Mouse (Mus musculus) cortical plate, adult 2 months (tissue): ENCODE measurements at regions not wholly inside any gene's neighbourhood (a gene's known extent, or its start where the extent isn't known, plus 50 kb on each side); places are given as distances from the start of the nearest gene placed in this dataset.

Source experiments
- CTCF ChIP-seq: fragments of 200-500 bp; IDR thresholded peaks from 2 replicates; pipeline ENCODE4 v1.5.1; 2011; ENCODE audit warnings: mild to moderate bottlenecking, control low read depth, low read length; ENCODE audit not compliant: insufficient read depth; ENCODE audit errors: extremely low read depth
- POLR2A ChIP-seq: fragments of 200-500 bp; IDR thresholded peaks from 2 replicates; pipeline ENCODE4 v1.6.1; 2011; ENCODE audit warnings: mild to moderate bottlenecking, low read length, control low read depth; ENCODE audit not compliant: insufficient read depth; ENCODE audit errors: extremely low read depth

GRCm38 (mm10) chr3:18731251-18731650 is 783.0 kb downstream of the Cypt12 start:
- no peak for TF ChIP-seq CTCF
- TF ChIP-seq POLR2A = no peak
